In genomic region chr1:64195970-64196491, GRCm38 (mm10) we compare ENCODE assay signal across 8 mouse cellular contexts.
DNase-seq lines count a peak whose midpoint lies in the region; ATAC-seq and TF ChIP-seq lines count a peak whose summit lies in the region.

No protein-coding gene starts in this region.

- DNase-seq in cerebellum, adult 18-20 months = peak; percentile 31 to 37
- DNase-seq in cerebellum, postnatal 4 days (ENCODE audit: low spot score in 2 of 2) = no peak
- peak; percentile 41 for DNase-seq in cerebellum, adult 9-10 months
- DNase-seq in heart, adult 2 months = peak; percentile 50 to 71
- no peak for DNase-seq in liver, postnatal 0 days
- no peak for DNase-seq in kidney, postnatal 36 days

- H3K4me3 ChIP-seq in heart, adult 2 months = no peak overlapping the region
- no peak overlapping the region for H3K4me3 ChIP-seq in hindbrain, embryonic 16.5 days (ENCODE audit: low read length)
- H3K4me3 ChIP-seq in liver, postnatal 0 days (ENCODE audit: low read depth, low read length) = no peak overlapping the region

- no peaks in the 10 kb centered on the region for H3K9me3 ChIP-seq in hindbrain, embryonic 16.5 days (ENCODE audit: control insufficient read depth, low read length)
- H3K9me3 ChIP-seq in liver, postnatal 0 days (ENCODE audit: low read length) = no peaks in the 10 kb centered on the region

- peaks cover 11% of the 10 kb centered on the region for H3K4me1 ChIP-seq in heart, adult 2 months (ENCODE audit: control insufficient read depth, insufficient read depth, low read length)
- peaks cover 22% of the 10 kb centered on the region for H3K4me1 ChIP-seq in hindbrain, embryonic 16.5 days (ENCODE audit: control insufficient read depth, insufficient read depth, low read depth, low read length)
- H3K4me1 ChIP-seq in liver, postnatal 0 days (ENCODE audit: insufficient read depth) = peaks cover 4% of the 10 kb centered on the region; the same call in 1 of the 2 replicates

- no peak for TF ChIP-seq CTCF in heart, adult 2 months (IDR thresholded peaks at IDR 0.05)
- TF ChIP-seq CTCF in liver, postnatal 0 days (IDR thresholded peaks at IDR 0.05; ENCODE audit: low read depth) = no peak

- no peak overlapping the region for H3K4me2 ChIP-seq in hindbrain, embryonic 16.5 days (ENCODE audit: low read length)
- H3K4me2 ChIP-seq in liver, postnatal 0 days (ENCODE audit: low read depth, low read length) = no peak overlapping the region

- H3K27ac ChIP-seq in heart, adult 2 months = peak overlapping the region; percentile 89
- no peak overlapping the region for H3K27ac ChIP-seq in hindbrain, embryonic 16.5 days (ENCODE audit: low read depth, low read length)
- no peak overlapping the region for H3K27ac ChIP-seq in liver, postnatal 0 days (ENCODE audit: low read depth)

- H3K79me2 ChIP-seq in heart, adult 2 months (replicated peaks; ENCODE audit: control insufficient read depth, insufficient read depth, low read length) = no peaks in the 10 kb centered on the region

- no peak for TF ChIP-seq POLR2A in heart, adult 2 months (IDR thresholded peaks at IDR 0.05; ENCODE audit: insufficient read depth, low read depth, low read length)

- peak; percentile 62 for ATAC-seq in hindbrain, embryonic 16.5 days
- no peak for ATAC-seq in liver, postnatal 0 days
- no peak for ATAC-seq in erythroblast, adult 5-6 weeks (replicated peaks; ENCODE audit: low FRiP score, poor library complexity, severe bottlenecking)

- H3K9ac ChIP-seq in heart, adult 2 months (ENCODE audit: low read depth, low read length) = no peak overlapping the region
- H3K9ac ChIP-seq in hindbrain, embryonic 16.5 days (ENCODE audit: low read depth, low read length) = no peak overlapping the region
- no peak overlapping the region for H3K9ac ChIP-seq in liver, postnatal 0 days (replicated peaks)

- TF ChIP-seq EP300 in heart, adult 2 months (IDR thresholded peaks at IDR 0.05; ENCODE audit: insufficient read depth, low read depth, low read length) = 0 out of 2 replicates have a peak, but pooled peaks have one; percentile 18
- TF ChIP-seq EP300 in liver, postnatal 0 days (IDR thresholded peaks at IDR 0.05; ENCODE audit: low read depth) = no peak

- 45% methylated on average over 4 of the region's 4 CpGs for WGBS in heart, adult 2 months
- WGBS in hindbrain, embryonic 16.5 days = 16% methylated on average over 4 of the region's 4 CpGs
- WGBS in liver, postnatal 0 days (ENCODE audit: insufficient replicate concordance) = 63% methylated on average over 4 of the region's 4 CpGs

- intact Hi-C loops in heart, adult 2 months (cut with DNase I) = loop anchor here (2.0 kb wide), 1 partner anchor 29 kb away; no protein-coding TSS in a partner anchor

- 0 out of 2 replicates have a peak, but pooled peaks cover 2% of the 10 kb centered on the region for H3K36me3 ChIP-seq in heart, adult 2 months (ENCODE audit: control insufficient read depth, insufficient read depth, low read length)
- H3K36me3 ChIP-seq in hindbrain, embryonic 16.5 days (ENCODE audit: control insufficient read depth, insufficient read depth, low read length) = no peaks in the 10 kb centered on the region
- H3K36me3 ChIP-seq in liver, postnatal 0 days (replicated peaks; ENCODE audit: insufficient read depth, low read length) = no peaks in the 10 kb centered on the region

- H3K27me3 ChIP-seq in heart, adult 2 months (ENCODE audit: control insufficient read depth, insufficient read depth, low read length) = no peaks in the 10 kb centered on the region
- no peaks in the 10 kb centered on the region for H3K27me3 ChIP-seq in hindbrain, embryonic 16.5 days (replicated peaks; ENCODE audit: control insufficient read depth, insufficient read depth, low read length)
- no peaks in the 10 kb centered on the region for H3K27me3 ChIP-seq in liver, postnatal 0 days (ENCODE audit: insufficient read depth, low read length)

Comparison
In these comparisons a context has a peak if more than half of its experiments do, and no peak if none do; other contexts are left out.
1. DNase-seq: peak in cerebellum, adult 18-20 months (2 of 2), cerebellum, adult 9-10 months (single experiment) and heart, adult 2 months (2 of 2); none in cerebellum, postnatal 4 days (0 of 2), liver, postnatal 0 days (single experiment) and kidney, postnatal 36 days (0 of 2).